Comparison of ENCODE assay signal across 7 mouse cellular contexts in genomic region chr10:69785235-69785634, GRCm38 (mm10).
DNase-seq lines count a peak whose midpoint lies in the region; ATAC-seq lines count a peak whose summit lies in the region.

No protein-coding gene starts in this region.

- peaks cover 29% of the 10 kb centered on the region for H3K4me1 ChIP-seq in heart, embryonic 15.5 days (replicated peaks)
- peaks cover 40% of the 10 kb centered on the region for H3K4me1 ChIP-seq in liver, embryonic 12.5 days
- peaks cover 6% of the 10 kb centered on the region; the same call in 1 of the 2 replicates for H3K4me1 ChIP-seq in forebrain, embryonic 11.5 days (replicated peaks; ENCODE audit: control insufficient read depth, insufficient read depth, low read length)

- peak overlapping the region; percentile 54 for H3K4me2 ChIP-seq in heart, embryonic 15.5 days
- peak overlapping the region; percentile 59 for H3K4me2 ChIP-seq in liver, embryonic 12.5 days
- H3K4me2 ChIP-seq in forebrain, embryonic 11.5 days (ENCODE audit: low read depth, low read length, severe bottlenecking): no peak overlapping the region

- no peaks in the 10 kb centered on the region for H3K9me3 ChIP-seq in heart, embryonic 15.5 days (replicated peaks)
- H3K9me3 ChIP-seq in liver, embryonic 12.5 days (replicated peaks): no peaks in the 10 kb centered on the region
- no peaks in the 10 kb centered on the region for H3K9me3 ChIP-seq in forebrain, embryonic 11.5 days (ENCODE audit: control insufficient read depth, low read length)

- H3K4me3 ChIP-seq in heart, embryonic 15.5 days: peak overlapping the region; percentile 46
- peak overlapping the region; percentile 28 for H3K4me3 ChIP-seq in liver, embryonic 12.5 days
- no peak overlapping the region for H3K4me3 ChIP-seq in forebrain, embryonic 11.5 days (ENCODE audit: low read depth, low read length)

- peak; percentile 91 for ATAC-seq in heart, embryonic 15.5 days (replicated peaks; ENCODE audit: insufficient number of reproducible peaks, insufficient read depth, low FRiP score, low read depth)
- ATAC-seq in liver, embryonic 12.5 days: peak; percentile 98
- ATAC-seq in forebrain, embryonic 11.5 days (replicated peaks; ENCODE audit: low FRiP score): no peak

- no peaks in the 10 kb centered on the region for H3K27me3 ChIP-seq in heart, embryonic 15.5 days
- H3K27me3 ChIP-seq in liver, embryonic 12.5 days (replicated peaks): no peaks in the 10 kb centered on the region
- H3K27me3 ChIP-seq in forebrain, embryonic 11.5 days (ENCODE audit: control insufficient read depth, insufficient read depth, low read length): no peaks in the 10 kb centered on the region

- peak; percentile 34 for DNase-seq in MN1 (ENCODE audit: low spot score)
- peak; percentile 9 for DNase-seq in c-Kit-positive CD71-positive TER-119-positive erythroid progenitor cells, embryonic 14.5 days (ENCODE audit: low spot score)
- DNase-seq in left cerebral cortex, postnatal 36 days (ENCODE audit: low spot score in 2 of 2): no peak
- DNase-seq in thymus, adult 18-20 months: no peak
- DNase-seq in forebrain, embryonic 11.5 days (ENCODE audit: low spot score): no peak

- 4% methylated on average over 7 of the region's 7 CpGs for WGBS in heart, embryonic 15.5 days
- WGBS in liver, embryonic 12.5 days (ENCODE audit: insufficient replicate concordance): 12% methylated on average over 7 of the region's 7 CpGs
- 63% methylated on average over 7 of the region's 7 CpGs for WGBS in forebrain, embryonic 11.5 days

- H3K36me3 ChIP-seq in heart, embryonic 15.5 days: no peaks in the 10 kb centered on the region
- no peaks in the 10 kb centered on the region for H3K36me3 ChIP-seq in liver, embryonic 12.5 days
- no peaks in the 10 kb centered on the region for H3K36me3 ChIP-seq in forebrain, embryonic 11.5 days (ENCODE audit: control insufficient read depth, insufficient read depth, low read length)

- H3K9ac ChIP-seq in heart, embryonic 15.5 days: peak overlapping the region; percentile 40
- H3K9ac ChIP-seq in liver, embryonic 12.5 days: peak overlapping the region; percentile 2; the same call in 1 of the 2 replicates
- no peak overlapping the region for H3K9ac ChIP-seq in forebrain, embryonic 11.5 days (ENCODE audit: low read length)

- intact Hi-C loops in left cerebral cortex, postnatal 36 days (cut with DNase I): no loop called here

- peak overlapping the region; percentile 87 for H3K27ac ChIP-seq in heart, embryonic 15.5 days
- peak overlapping the region; percentile 39; the same call in 1 of the 2 replicates for H3K27ac ChIP-seq in liver, embryonic 12.5 days
- no peak overlapping the region for H3K27ac ChIP-seq in forebrain, embryonic 11.5 days (ENCODE audit: low read depth, low read length)

Comparison
In these comparisons a context has a peak if more than half of its experiments do, and no peak if none do; other contexts are left out.
1. DNase-seq: peak in MN1 (single experiment) and c-Kit-positive CD71-positive TER-119-positive erythroid progenitor cells, embryonic 14.5 days (single experiment); none in left cerebral cortex, postnatal 36 days (0 of 2), thymus, adult 18-20 months (0 of 2) and forebrain, embryonic 11.5 days (single experiment).